In genomic region chr14:79164925-79165324, GRCm38 (mm10) we compare ENCODE assay signal across 12 mouse cellular contexts.
DNase-seq lines count a peak whose midpoint lies in the region; ATAC-seq and TF ChIP-seq lines count a peak whose summit lies in the region.
"Had no signal": no experiment of that assay in that cellular context is flagged by ENCODE, and none has a peak within 500 bp of the region (broad histone marks: within the 10 kb centered on the region; RNA-seq: fewer than 3 reads in every experiment).

No protein-coding gene starts in this region.

- no peak for TF ChIP-seq POLR2A in kidney, adult 2 months (IDR thresholded peaks at IDR 0.05; ENCODE audit: low read depth, low read length)

- in situ Hi-C loops in ES-E14 (cut with MboI; ENCODE audit: low sequenced_read_pairs in 2 of 2, unreplicated experiment in 2 of 2), result no loop called here

- H3K4me1 ChIP-seq in kidney, adult 2 months (ENCODE audit: control insufficient read depth, insufficient read depth, low read length), result peaks cover 3% of the 10 kb centered on the region; the same call in 1 of the 2 replicates
- H3K4me1 ChIP-seq in ES-E14 (ENCODE audit: control insufficient read depth in 2 of 2, insufficient read depth in 2 of 2, low read length in 2 of 2, poor library complexity in 1 of 2), result no peaks in the 10 kb centered on the region
- no peaks in the 10 kb centered on the region for H3K4me1 ChIP-seq in forebrain, embryonic 12.5 days
- H3K4me1 ChIP-seq: embryonic facial prominence, embryonic 12.5 days; limb, embryonic 13.5 days had no signal

- H3K27me3 ChIP-seq in kidney, adult 2 months (replicated peaks; ENCODE audit: control insufficient read depth, insufficient read depth, low read length), result no peaks in the 10 kb centered on the region
- H3K27me3 ChIP-seq in forebrain, embryonic 12.5 days, result no peaks in the 10 kb centered on the region
- H3K27me3 ChIP-seq: embryonic facial prominence, embryonic 12.5 days; limb, embryonic 13.5 days had no signal

- 84% methylated on average over 2 of the region's 2 CpGs for WGBS in kidney, adult 2 months
- 94% methylated on average over 2 of the region's 2 CpGs for WGBS in forebrain, embryonic 12.5 days

- ATAC-seq in forebrain, embryonic 12.5 days (ENCODE audit: low FRiP score), result no peak
- ATAC-seq: activated CD4-positive, CD25-positive, alpha-beta regulatory T cell, adult 4 months had no signal

- peak; percentile 36; the same call in 1 of the 2 replicates for TF ChIP-seq CTCF in kidney, adult 2 months (conservative IDR thresholded peaks at IDR 0.05; ENCODE audit: insufficient read depth, insufficient read length, low read depth, low read length)

- no peak overlapping the region for H3K4me3 ChIP-seq in kidney, adult 2 months (ENCODE audit: insufficient read depth, low read depth, low read length)
- H3K4me3 ChIP-seq in ES-E14 (ENCODE audit: insufficient read depth in 1 of 2, low read depth in 1 of 2, low read length in 2 of 2, poor library complexity in 1 of 2, severe bottlenecking in 1 of 2), result no peak overlapping the region
- no peak overlapping the region for H3K4me3 ChIP-seq in forebrain, embryonic 12.5 days (replicated peaks)
- H3K4me3 ChIP-seq: embryonic facial prominence, embryonic 12.5 days; limb, embryonic 13.5 days had no signal

- H3K27ac ChIP-seq in kidney, adult 2 months (ENCODE audit: insufficient read depth, low read depth, low read length), result peak overlapping the region; percentile 85
- no peak overlapping the region for H3K27ac ChIP-seq in ES-E14 (ENCODE audit: insufficient read depth, low read depth, low read length, poor library complexity, severe bottlenecking)
- H3K27ac ChIP-seq in forebrain, embryonic 12.5 days, result no peak overlapping the region
- H3K27ac ChIP-seq: embryonic facial prominence, embryonic 12.5 days; hindbrain, embryonic 14.5 days; limb, embryonic 13.5 days had no signal

- H3K4me2 ChIP-seq in forebrain, embryonic 12.5 days, result no peak overlapping the region
- H3K4me2 ChIP-seq: embryonic facial prominence, embryonic 12.5 days; hindbrain, embryonic 14.5 days; limb, embryonic 13.5 days had no signal

- no peaks in the 10 kb centered on the region for H3K9me3 ChIP-seq in ES-E14 (ENCODE audit: control insufficient read depth, insufficient read depth, low read depth, low read length)
- no peaks in the 10 kb centered on the region for H3K9me3 ChIP-seq in forebrain, embryonic 12.5 days
- H3K9me3 ChIP-seq: embryonic facial prominence, embryonic 12.5 days; limb, embryonic 13.5 days had no signal

- DNase-seq in kidney, adult 2 months, result peak; percentile 38
- no peak for DNase-seq in kidney, adult 11 months
- DNase-seq in 416B (ENCODE audit: low read depth) (peak; percentile 53), ES-E14 (ENCODE audit: low read depth, low spot score) (peak; percentile 25)
- peak; percentile 51 for DNase-seq in kidney, postnatal 10 days
- no peak for DNase-seq in frontal cortex, postnatal 36 days (ENCODE audit: low spot score in 2 of 2)
- no peak for DNase-seq in T-cell, adult 2 months (ENCODE audit: low spot score)

- H3K9ac ChIP-seq in ES-E14 (ENCODE audit: insufficient read depth, low read depth, low read length, poor library complexity, severe bottlenecking), result no peak overlapping the region
- no peak overlapping the region for H3K9ac ChIP-seq in forebrain, embryonic 12.5 days
- H3K9ac ChIP-seq: embryonic facial prominence, embryonic 12.5 days; hindbrain, embryonic 14.5 days; limb, embryonic 13.5 days had no signal

- peaks cover 8% of the 10 kb centered on the region for H3K36me3 ChIP-seq in kidney, adult 2 months (ENCODE audit: control insufficient read depth, insufficient read depth, low read length)
- no peaks in the 10 kb centered on the region; the same call in 1 of the 2 replicates for H3K36me3 ChIP-seq in ES-E14 (ENCODE audit: control insufficient read depth, insufficient read depth, low read length, poor library complexity, severe bottlenecking)
- H3K36me3 ChIP-seq in forebrain, embryonic 12.5 days (replicated peaks), result no peaks in the 10 kb centered on the region; the same call in 1 of the 2 replicates
- H3K36me3 ChIP-seq: embryonic facial prominence, embryonic 12.5 days had no signal

TF ChIP-seq in ES-E14, 5 proteins besides CTCF, POLR2A, EP300 and RAD21:
- no peak for TF ChIP-seq HCFC1 (IDR thresholded peaks at IDR 0.05; ENCODE audit: borderline replicate concordance, insufficient read depth, low read length)
- peak; percentile 80; the same call in 1 of the 2 replicates for TF ChIP-seq ZC3H11A (IDR thresholded peaks at IDR 0.05; ENCODE audit: borderline replicate concordance, low read depth, low read length)

Comparison
In these comparisons a context has a peak if more than half of its experiments do, and no peak if none do; other contexts are left out.
1. DNase-seq: peak in kidney, adult 2 months (single experiment), 416B (single experiment), ES-E14 (single experiment) and kidney, postnatal 10 days (single experiment); none in kidney, adult 11 months (single experiment), frontal cortex, postnatal 36 days (0 of 2) and T-cell, adult 2 months (single experiment).